ENCODE assay signal across 9 mouse cellular contexts in genomic region chr9:78378113-78378785, GRCm38 (mm10). TPM values are rescaled to one million over a fixed set of nuclear protein-coding genes. Genes with fewer than 3 reads are reported as not detected.
DNase-seq lines count a peak whose midpoint lies in the region; ATAC-seq and TF ChIP-seq lines count a peak whose summit lies in the region.
"Had no signal": no experiment of that assay in that cellular context is flagged by ENCODE, and none has a peak within 500 bp of the region (broad histone marks: within the 10 kb centered on the region; RNA-seq: fewer than 3 reads in every experiment).

TSS of gene Ooep (minus strand) at chr9:78378725.

- no peaks in the 10 kb centered on the region for H3K27me3 ChIP-seq in hindbrain, embryonic 14.5 days (ENCODE audit: control insufficient read depth, insufficient read depth, low read length)
- H3K27me3 ChIP-seq in liver, postnatal 0 days (ENCODE audit: insufficient read depth, low read length) = peaks cover 15% of the 10 kb centered on the region; the same call in 1 of the 2 replicates

- intact Hi-C loops in gastrocnemius, adult 2 months (cut with DNase I) = no loop called here

- no peak for TF ChIP-seq EP300 in liver, postnatal 0 days (IDR thresholded peaks at IDR 0.05; ENCODE audit: low read depth)

- peaks cover 13% of the 10 kb centered on the region; the same call in 1 of the 2 replicates for H3K4me1 ChIP-seq in hindbrain, embryonic 14.5 days (replicated peaks; ENCODE audit: control insufficient read depth, insufficient read depth, low read length)
- H3K4me1 ChIP-seq in liver, postnatal 0 days (ENCODE audit: insufficient read depth) = peaks cover 6% of the 10 kb centered on the region; the same call in 1 of the 2 replicates

- no peak for DNase-seq in gastrocnemius, adult 2 months
- DNase-seq in gastrocnemius, postnatal 25 days = no peak
- DNase-seq in thymus, postnatal 14 days = peak; percentile 6
- no peak for DNase-seq in thymus, adult 18-20 months
- peak; percentile 66 for DNase-seq in hindbrain, embryonic 14.5 days (ENCODE audit: low spot score)
- peak; percentile 19 for DNase-seq in liver, postnatal 0 days
- peak; percentile 81 for DNase-seq in retina, postnatal 1 day
- DNase-seq in urinary bladder, postnatal 36 days (ENCODE audit: low spot score in 2 of 2) = no peak

- no peak within 1 kb of the TSS for H3K27ac ChIP-seq in gastrocnemius, adult 2 months
- peak within 1 kb of the TSS; percentile 65 for H3K27ac ChIP-seq in hindbrain, embryonic 14.5 days
- H3K27ac ChIP-seq in liver, postnatal 0 days (ENCODE audit: low read depth) = no peak within 1 kb of the TSS

- no peaks in the 10 kb centered on the region for H3K9me3 ChIP-seq in hindbrain, embryonic 14.5 days (ENCODE audit: control insufficient read depth, low read length)
- H3K9me3 ChIP-seq in liver, postnatal 0 days (ENCODE audit: low read length) = no peaks in the 10 kb centered on the region

- peak within 1 kb of the TSS; percentile 71 for H3K4me2 ChIP-seq in hindbrain, embryonic 14.5 days (replicated peaks)
- peak within 1 kb of the TSS; percentile 45 for H3K4me2 ChIP-seq in liver, postnatal 0 days (ENCODE audit: low read depth, low read length)

- H3K9ac ChIP-seq in hindbrain, embryonic 14.5 days = peak within 1 kb of the TSS; percentile 62
- no peak within 1 kb of the TSS for H3K9ac ChIP-seq in liver, postnatal 0 days (replicated peaks)

- H3K4me3 ChIP-seq in gastrocnemius, adult 2 months = peak within 1 kb of the TSS; percentile 34
- peak within 1 kb of the TSS; percentile 31 for H3K4me3 ChIP-seq in hindbrain, embryonic 14.5 days (replicated peaks; ENCODE audit: low read length)
- no peak within 1 kb of the TSS; the same call in 1 of the 2 replicates for H3K4me3 ChIP-seq in liver, postnatal 0 days (ENCODE audit: low read depth, low read length)

- no peaks in the 10 kb centered on the region for H3K36me3 ChIP-seq in hindbrain, embryonic 14.5 days (replicated peaks; ENCODE audit: control insufficient read depth, insufficient read depth)
- no peaks in the 10 kb centered on the region for H3K36me3 ChIP-seq in liver, postnatal 0 days (replicated peaks; ENCODE audit: insufficient read depth, low read length)

- no peak for TF ChIP-seq CTCF in gastrocnemius, adult 2 months (IDR thresholded peaks at IDR 0.05)
- TF ChIP-seq CTCF in liver, postnatal 0 days (IDR thresholded peaks at IDR 0.05; ENCODE audit: low read depth) = no peak

- peak; percentile 94 for ATAC-seq in hindbrain, embryonic 14.5 days (ENCODE audit: low FRiP score)
- ATAC-seq in liver, postnatal 0 days = no peak

- WGBS in hindbrain, embryonic 14.5 days = 4% methylated on average over 22 of the region's 23 CpGs
- WGBS in liver, postnatal 0 days (ENCODE audit: insufficient replicate concordance) = 10% methylated on average over 15 of the region's 23 CpGs

RNA-seq across cellular contexts. Expression of gene Ooep, which starts in this region (rescaled TPM):
- total RNA-seq in gastrocnemius, adult 2 months (2021) = not detected
- total RNA-seq in gastrocnemius, postnatal 25 days (2021) = under 1 TPM in 1 of 2 experiments, not detected in 1; 0.13 TPM
- polyA plus RNA-seq in hindbrain, embryonic 14.5 days (2014; fragmentation: Nextera tagmentation; extraction: Ambion mirVana) = 5.0 and 6.5 TPM in 2 replicates
- not detected in 2 replicates for polyA plus RNA-seq in liver, postnatal 0 days (2015; fragmentation: Nextera tagmentation; extraction: Ambion mirVana)
- total RNA-seq: MEL had no signal

Comparison
In these comparisons a context has a peak if more than half of its experiments do, and no peak if none do; other contexts are left out.
1. DNase-seq: peak in thymus, postnatal 14 days (single experiment), hindbrain, embryonic 14.5 days (single experiment) and retina, postnatal 1 day (single experiment); none in gastrocnemius, adult 2 months (single experiment), gastrocnemius, postnatal 25 days (single experiment), thymus, adult 18-20 months (0 of 2) and urinary bladder, postnatal 36 days (0 of 2).
2. Peak in DNase-seq and H3K4me2 ChIP-seq in liver, postnatal 0 days; RNA of the gene not detected or under 1 TPM.